ENCODE assay signal across 21 mouse cellular contexts in genomic region chr7:100017056-100017455, GRCm38 (mm10). TPM values are rescaled to one million over a fixed set of nuclear protein-coding genes. Genes with fewer than 3 reads are reported as not detected.
"Had no signal": no experiment of that assay in that cellular context is flagged by ENCODE, and none has a peak within 500 bp of the region (broad histone marks: within the 10 kb centered on the region; RNA-seq: fewer than 3 reads in every experiment).

No protein-coding gene starts in this region.

- ATAC-seq: hindbrain, postnatal 0 days; inflammation-experienced regulatory T-cells, adult 6 months; intestine, embryonic 16.5 days; midbrain, embryonic 16.5 days had no signal

- H3K27ac ChIP-seq: hindbrain, postnatal 0 days; limb, embryonic 10.5 days; limb, embryonic 13.5 days; liver, embryonic 13.5 days; midbrain, embryonic 12.5 days; stomach, postnatal 0 days had no signal

- H3K9ac ChIP-seq: limb, embryonic 13.5 days; liver, embryonic 13.5 days; midbrain, embryonic 12.5 days had no signal

- H3K4me3 ChIP-seq: limb, embryonic 10.5 days; limb, embryonic 13.5 days; liver, embryonic 13.5 days; midbrain, embryonic 12.5 days had no signal

- DNase-seq: kidney, adult 18-20 months; kidney, adult 9 months; kidney, postnatal 14 days; kidney, postnatal 4 days; liver; liver, embryonic 13.5 days; lung, adult 2 months; lung, postnatal 14 days; lung, postnatal 4 days; thymus, postnatal 25 days had no signal

- H3K36me3 ChIP-seq: limb, embryonic 10.5 days; limb, embryonic 13.5 days; liver, embryonic 13.5 days; midbrain, embryonic 12.5 days had no signal

- H3K27me3 ChIP-seq: midbrain, embryonic 12.5 days had no signal

- H3K9me3 ChIP-seq: limb, embryonic 10.5 days; limb, embryonic 13.5 days; liver, embryonic 13.5 days; midbrain, embryonic 12.5 days had no signal

- H3K4me1 ChIP-seq: limb, embryonic 13.5 days; liver, embryonic 13.5 days; midbrain, embryonic 12.5 days had no signal

- H3K4me2 ChIP-seq: limb, embryonic 13.5 days; liver, embryonic 13.5 days; midbrain, embryonic 12.5 days had no signal

RNA-seq across cellular contexts. Expression of gene Chrdl2, which starts 11.1 kb away (rescaled TPM):
- polyA plus RNA-seq: inflammation-experienced regulatory T-cells, adult 6 months; liver, embryonic 13.5 days; liver, embryonic 16.5 days; lung, embryonic 16.5 days; midbrain, embryonic 12.5 days; thymus, postnatal 0 days had no signal
